Mouse (Mus musculus) bone marrow, adult 2 months (tissue): ENCODE measurements around the gene Aunip. TPM values are rescaled to one million over a fixed set of nuclear protein-coding genes. Genes with fewer than 3 reads are reported as not detected.

Experiments used
- H3K27ac ChIP-seq: fragments of 200-500 bp; 2 replicates; pipeline ENCODE4 v1.5.1; 2012; ENCODE audit warnings: low read depth, mild to moderate bottlenecking, control low read depth, inconsistent platforms, low read length; ENCODE audit not compliant: control insufficient read depth, poor library complexity, insufficient read depth
- H3K4me1 ChIP-seq: fragments of 200-500 bp; 2 replicates; pipeline ENCODE4 v1.6.1; 2011; ENCODE audit warnings: low read length; ENCODE audit not compliant: control insufficient read depth, insufficient read depth
- H3K4me3 ChIP-seq: fragments of 200-500 bp; replicated peaks from 2 replicates; pipeline ENCODE3; 2011; ENCODE audit warnings: mild to moderate bottlenecking, low read depth, low read length, control low read depth; ENCODE audit not compliant: control insufficient read depth
- CTCF ChIP-seq: fragments of 200-500 bp; IDR thresholded peaks from 2 replicates; pipeline ENCODE4 v1.5.1; 2011; ENCODE audit warnings: low read length, control low read depth; ENCODE audit not compliant: control insufficient read depth, insufficient read depth
- POLR2A ChIP-seq: fragments of 200-500 bp; IDR thresholded peaks from 2 replicates; pipeline ENCODE4 v1.6.1; 2011; ENCODE audit warnings: low read depth, mild to moderate bottlenecking, control low read depth, low read length, borderline replicate concordance; ENCODE audit not compliant: control insufficient read depth
- WGBS: fragments of 180-500 bp; shearing (Covaris S2); methylation state at CpG from one replicate; pipeline ENCODE4 v1.1.7; 2018; 5-methylcytosine and 5-hydroxymethylcytosine counted together
- polyA plus RNA-seq: library from polyadenylated mRNA; stranded (reverse); fragments of >200 nt; gene quantifications from 2 replicates; pipeline ENCODE4 v1.2.4, GENCODE M21; 2011; ENCODE audit warnings: low replicate concordance; ENCODE audit not compliant: missing spikeins, insufficient read depth, insufficient read length

The Aunip gene
- polyA plus RNA-seq, 1 experiment = 13.9 TPM

GRCm38 (mm10) chr4:134569831-134570230, 59.0 kb downstream of the Aunip start:
- Histone ChIP-seq H3K27ac (no peak overlapping the region), H3K4me1 (no peaks in the 10 kb centered on the region; the same call in 1 of the 2 replicates), H3K4me3 (no peak overlapping the region)
- TF ChIP-seq POLR2A (no peak), CTCF (no peak)
- WGBS = 82% methylated on average over 8 of the region's 8 CpGs

GRCm38 (mm10) chr4:134570704-134571451, 60.1 kb downstream of the Aunip start:
- WGBS = 78% methylated on average over 14 of the region's 14 CpGs
- Histone ChIP-seq H3K4me3 (no peak overlapping the region), H3K4me1 (no peaks in the 10 kb centered on the region; the same call in 1 of the 2 replicates), H3K27ac (no peak overlapping the region)
- TF ChIP-seq CTCF (no peak), POLR2A (no peak)

- Histone ChIP-seq H3K4me3 (no peak overlapping the region), H3K4me1 (no peaks in the 10 kb centered on the region; the same call in 1 of the 2 replicates), H3K27ac (no peak overlapping the region)
- WGBS = 88% methylated on average over 24 of the region's 24 CpGs
- no peak for TF ChIP-seq POLR2A
- TF ChIP-seq CTCF = no peak
Observed at GRCm38 (mm10) chr4:134572449-134573300, 61.9 kb downstream of the Aunip start.

Other genes with a start within 250 kb of the Aunip start
- gene Pdik1l, start 223.1 kb upstream of the Aunip start, polyA plus RNA-seq = 4.9 and 5.2 TPM in 2 replicates
- gene Trim63, start 195.9 kb upstream of the Aunip start, polyA plus RNA-seq = 1.1 TPM in 1 of 2 replicates, not detected in the other
- gene Slc30a2, start 167.8 kb upstream of the Aunip start, polyA plus RNA-seq = 4.0 TPM in 1 of 2 replicates, not detected in the other
- gene Extl1, start 127.1 kb upstream of the Aunip start, polyA plus RNA-seq = 0.23 and 3.3 TPM in 2 replicates
- 5.8 and 8.8 TPM in 2 replicates for gene Pafah2, start 114.7 kb upstream of the Aunip start, polyA plus RNA-seq
- gene Stmn1, start 42.7 kb upstream of the Aunip start, polyA plus RNA-seq = 297 and 423 TPM in 2 replicates
- gene Paqr7, start 14.3 kb upstream of the Aunip start, polyA plus RNA-seq = 10.2 and 10.8 TPM in 2 replicates
- gene Mtfr1l, start 24.4 kb downstream of the Aunip start, polyA plus RNA-seq = 35.3 and 57.2 TPM in 2 replicates
- gene Selenon, start 41.2 kb downstream of the Aunip start, polyA plus RNA-seq = 7.1 and 8.4 TPM in 2 replicates
- 2.7 and 7.3 TPM in 2 replicates for gene Man1c1, start 193.3 kb downstream of the Aunip start, polyA plus RNA-seq